Mouse (Mus musculus) brain, embryonic 14.5 days (tissue): ENCODE results near the gene Zbtb4.

Experiments used
- CTCF ChIP-seq: fragments of 200-500 bp; IDR thresholded peaks from 2 replicates; pipeline ENCODE4 v1.5.1; 2012; ENCODE audit warnings: inconsistent platforms, mild to moderate bottlenecking, moderate library complexity, borderline replicate concordance; ENCODE audit not compliant: insufficient read depth, insufficient read length; ENCODE audit errors: extremely low read depth
- POLR2A ChIP-seq: fragments of 200-500 bp; IDR thresholded peaks from 2 replicates; pipeline ENCODE4 v1.6.1; 2012; ENCODE audit warnings: mild to moderate bottlenecking, inconsistent platforms, borderline replicate concordance; ENCODE audit not compliant: poor library complexity, insufficient read depth, insufficient read length, severe bottlenecking; ENCODE audit errors: extremely low read depth

- TF ChIP-seq CTCF, result no peak
- TF ChIP-seq POLR2A, result 0 out of 2 replicates have a peak, but pooled peaks have one; percentile 9
Measured at GRCm38 (mm10) chr11:69766126-69766609, 456 bp downstream of the Zbtb4 start.
